Mouse (Mus musculus): ENCODE measurements around the gene Ccr8. TPM values are rescaled to one million over a fixed set of nuclear protein-coding genes. Genes with fewer than 3 reads are reported as not detected.

Ccr8 gene
- polyA plus RNA-seq, 1 experiment = not detected

DNA sequence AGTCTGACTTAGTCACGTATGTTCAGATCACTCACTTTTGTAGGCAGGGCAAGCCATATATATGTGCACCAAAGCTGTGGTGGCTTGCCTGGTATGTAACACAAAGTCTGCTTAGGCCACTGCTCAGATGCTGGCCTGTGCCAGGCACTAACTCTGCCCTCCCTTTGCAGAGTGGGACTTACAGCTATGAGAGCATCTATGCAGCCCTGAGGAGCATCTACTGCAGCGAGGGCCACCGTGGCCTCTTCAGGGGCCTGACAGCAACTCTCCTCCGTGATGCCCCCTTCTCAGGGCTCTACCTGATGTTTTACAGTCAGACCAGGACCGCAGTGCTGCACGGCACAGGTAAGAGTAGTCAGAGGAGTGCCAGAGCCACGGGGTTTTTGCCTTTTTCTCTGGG lies 28.6 kb downstream of the Ccr8 start:
- Histone ChIP-seq H3K4me3 (ENCODE audit: insufficient read depth, low read length) (no peak overlapping the region), H3K4me1 (ENCODE audit: control insufficient read depth, insufficient read depth, low read length) (peaks cover 30% of the 10 kb centered on the region), H3K27ac (ENCODE audit: insufficient read depth, low read depth, low read length) (no peak overlapping the region)
- TF ChIP-seq CTCF (IDR thresholded peaks at IDR 0.05; ENCODE audit: low read depth, low read length) (no peak), POLR2A (IDR thresholded peaks at IDR 0.05; ENCODE audit: borderline replicate concordance, low read depth, low read length) (no peak)

- Histone ChIP-seq H3K27ac (ENCODE audit: insufficient read depth, low read depth, low read length) (peak overlapping the region; percentile 84), H3K4me3 (ENCODE audit: insufficient read depth, low read length) (peak overlapping the region; percentile 56), H3K4me1 (ENCODE audit: control insufficient read depth, insufficient read depth, low read length) (peaks cover 20% of the 10 kb centered on the region)
- TF ChIP-seq CTCF (IDR thresholded peaks at IDR 0.05; ENCODE audit: low read depth, low read length) (no peak), POLR2A (IDR thresholded peaks at IDR 0.05; ENCODE audit: borderline replicate concordance, low read depth, low read length) (no peak)
These were observed 35.0 kb downstream of the Ccr8 start for GRCm38 (mm10) chr9:120126868-120127267.

GRCm38 (mm10) chr9:120127538-120128251 lies 35.8 kb downstream of the Ccr8 start, which contains the start of gene Rpsa:
Gene Rpsa, plus strand, starts transcription at chr9:120127689.
- Histone ChIP-seq H3K4me3 (ENCODE audit: insufficient read depth, low read length) (peak within 1 kb of the TSS; percentile 96), H3K27ac (ENCODE audit: insufficient read depth, low read depth, low read length) (peak within 1 kb of the TSS; percentile 84), H3K4me1 (ENCODE audit: control insufficient read depth, insufficient read depth, low read length) (peaks cover 23% of the 10 kb centered on the region)
- TF ChIP-seq CTCF (IDR thresholded peaks at IDR 0.05; ENCODE audit: low read depth, low read length) = no peak
- TF ChIP-seq POLR2A (IDR thresholded peaks at IDR 0.05; ENCODE audit: borderline replicate concordance, low read depth, low read length) = peak; percentile 81; the same call in 1 of the 2 replicates

GRCm38 (mm10) chr9:120129276-120129675 lies 37.4 kb downstream of the Ccr8 start:
- Histone ChIP-seq H3K4me1 (ENCODE audit: control insufficient read depth, insufficient read depth, low read length) (peaks cover 28% of the 10 kb centered on the region), H3K4me3 (ENCODE audit: insufficient read depth, low read length) (peak overlapping the region; percentile 96), H3K27ac (ENCODE audit: insufficient read depth, low read depth, low read length) (peak overlapping the region; percentile 49)
- no peak for TF ChIP-seq CTCF (IDR thresholded peaks at IDR 0.05; ENCODE audit: low read depth, low read length)
- no peak for TF ChIP-seq POLR2A (IDR thresholded peaks at IDR 0.05; ENCODE audit: borderline replicate concordance, low read depth, low read length)

GRCm38 (mm10) chr9:120131784-120132288 lies 39.9 kb downstream of the Ccr8 start:
- Histone ChIP-seq H3K27ac (ENCODE audit: insufficient read depth, low read depth, low read length) (no peak overlapping the region), H3K4me1 (ENCODE audit: control insufficient read depth, insufficient read depth, low read length) (peaks cover 26% of the 10 kb centered on the region), H3K4me3 (ENCODE audit: insufficient read depth, low read length) (no peak overlapping the region)
- no peak for TF ChIP-seq CTCF (IDR thresholded peaks at IDR 0.05; ENCODE audit: low read depth, low read length)
- no peak for TF ChIP-seq POLR2A (IDR thresholded peaks at IDR 0.05; ENCODE audit: borderline replicate concordance, low read depth, low read length)

GRCm38 (mm10) chr9:120132980-120133754 lies 41.3 kb downstream of the Ccr8 start:
- TF ChIP-seq CTCF (IDR thresholded peaks at IDR 0.05; ENCODE audit: low read depth, low read length) (no peak), POLR2A (IDR thresholded peaks at IDR 0.05; ENCODE audit: borderline replicate concordance, low read depth, low read length) (no peak)
- H3K4me3 ChIP-seq (ENCODE audit: insufficient read depth, low read length) = no peak overlapping the region
- peaks cover 24% of the 10 kb centered on the region for H3K4me1 ChIP-seq (ENCODE audit: control insufficient read depth, insufficient read depth, low read length)
- H3K27ac ChIP-seq (ENCODE audit: insufficient read depth, low read depth, low read length) = peak overlapping the region; percentile 15; the same call in 1 of the 2 replicates

DNA sequence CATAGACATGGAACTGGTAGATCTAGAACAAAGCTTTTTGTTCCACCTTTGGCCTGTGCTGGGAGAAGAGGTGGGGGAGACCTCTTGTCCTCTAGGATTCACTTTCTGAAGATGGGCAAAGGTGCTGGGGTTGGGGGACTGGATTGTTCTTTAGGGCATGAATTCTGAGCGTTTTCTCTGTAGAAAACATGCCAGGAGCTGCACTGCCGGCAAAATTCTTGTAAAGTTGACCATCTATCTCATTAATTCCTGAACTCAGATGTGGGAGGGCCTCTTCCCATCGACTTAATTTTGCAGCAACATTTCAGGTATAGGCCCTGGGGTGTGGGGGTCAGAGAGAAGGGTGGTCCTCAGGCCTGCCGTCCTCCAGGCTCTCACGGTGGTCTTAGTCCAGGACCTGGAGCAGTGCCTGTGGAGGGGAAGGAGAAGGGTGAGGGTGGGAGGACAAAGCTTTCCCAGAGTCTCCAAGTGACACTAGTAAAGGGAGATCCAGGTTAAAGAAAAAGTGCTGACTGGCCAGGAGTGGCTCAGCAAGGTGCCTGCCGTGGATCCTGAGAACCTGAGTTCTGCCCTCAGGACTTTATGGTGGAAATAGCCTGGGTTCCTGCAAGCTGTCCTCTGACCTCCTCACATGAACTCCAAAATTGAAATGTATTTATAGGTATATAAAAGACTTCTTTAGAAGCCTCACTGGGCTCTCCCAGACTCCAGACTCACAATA lies 42.0 kb downstream of the Ccr8 start:
- Histone ChIP-seq H3K27ac (ENCODE audit: insufficient read depth, low read depth, low read length) (no peak overlapping the region), H3K4me1 (ENCODE audit: control insufficient read depth, insufficient read depth, low read length) (peaks cover 23% of the 10 kb centered on the region), H3K4me3 (ENCODE audit: insufficient read depth, low read length) (no peak overlapping the region)
- no peak for TF ChIP-seq CTCF (IDR thresholded peaks at IDR 0.05; ENCODE audit: low read depth, low read length)
- no peak for TF ChIP-seq POLR2A (IDR thresholded peaks at IDR 0.05; ENCODE audit: borderline replicate concordance, low read depth, low read length)

GRCm38 (mm10) chr9:120134529-120135160 lies 42.7 kb downstream of the Ccr8 start:
- H3K27ac ChIP-seq (ENCODE audit: insufficient read depth, low read depth, low read length) = no peak overlapping the region
- TF ChIP-seq CTCF (IDR thresholded peaks at IDR 0.05; ENCODE audit: low read depth, low read length) (no peak), POLR2A (IDR thresholded peaks at IDR 0.05; ENCODE audit: borderline replicate concordance, low read depth, low read length) (no peak)
- H3K4me1 ChIP-seq (ENCODE audit: control insufficient read depth, insufficient read depth, low read length) = peaks cover 16% of the 10 kb centered on the region
- H3K4me3 ChIP-seq (ENCODE audit: insufficient read depth, low read length) = no peak overlapping the region

GRCm38 (mm10) chr9:120135454-120135853 lies 43.5 kb downstream of the Ccr8 start:
- no peak for TF ChIP-seq POLR2A (IDR thresholded peaks at IDR 0.05; ENCODE audit: borderline replicate concordance, low read depth, low read length)
- H3K4me1 ChIP-seq (ENCODE audit: control insufficient read depth, insufficient read depth, low read length) = peaks cover 10% of the 10 kb centered on the region; the same call in 1 of the 2 replicates
- no peak overlapping the region for H3K4me3 ChIP-seq (ENCODE audit: insufficient read depth, low read length)
- no peak overlapping the region for H3K27ac ChIP-seq (ENCODE audit: insufficient read depth, low read depth, low read length)
